Mouse (Mus musculus) embryo, embryonic 10 days (tissue): Measurements from ENCODE around the gene Exoc7.

Source experiments
- DNase-seq: peaks from one replicate; pipeline ENCODE4 v3.0.0-alpha.2; 2015; ENCODE audit warnings: low spot score

Exoc7 gene

GRCm38 (mm10) chr11:116318719-116319659 is 12.0 kb upstream of the Exoc7 start:
- peak; percentile 93 for DNase-seq

GRCm38 (mm10) chr11:116312359-116312758 is 5.3 kb upstream of the Exoc7 start:
- peak; percentile 49 for DNase-seq

- no peak for DNase-seq
Observed at GRCm38 (mm10) chr11:116311169-116311568, 4.1 kb upstream of the Exoc7 start.

DNA sequence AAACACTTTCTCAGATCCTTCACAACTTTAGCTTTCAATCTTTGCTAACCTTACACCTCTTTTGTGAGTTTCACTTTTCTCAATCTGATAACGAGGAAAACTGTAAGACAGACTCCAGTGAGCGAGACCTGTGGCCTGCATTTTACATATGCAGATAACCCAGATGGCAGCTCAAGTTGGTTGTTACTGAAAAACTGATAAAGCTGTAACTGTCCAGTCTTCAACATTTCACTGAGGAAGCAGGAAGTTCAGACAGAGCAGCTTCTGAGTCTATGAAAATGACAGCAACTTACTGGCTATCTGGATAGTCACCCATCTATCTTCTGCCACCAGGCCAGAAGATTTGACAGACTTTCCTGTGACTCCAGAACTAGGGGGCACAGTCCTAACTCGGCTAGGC is 2.6 kb upstream of the Exoc7 start:
- no peak for DNase-seq

- no peak for DNase-seq
Observed at GRCm38 (mm10) chr11:116307762-116308531, 914 bp upstream of the Exoc7 start.

DNA sequence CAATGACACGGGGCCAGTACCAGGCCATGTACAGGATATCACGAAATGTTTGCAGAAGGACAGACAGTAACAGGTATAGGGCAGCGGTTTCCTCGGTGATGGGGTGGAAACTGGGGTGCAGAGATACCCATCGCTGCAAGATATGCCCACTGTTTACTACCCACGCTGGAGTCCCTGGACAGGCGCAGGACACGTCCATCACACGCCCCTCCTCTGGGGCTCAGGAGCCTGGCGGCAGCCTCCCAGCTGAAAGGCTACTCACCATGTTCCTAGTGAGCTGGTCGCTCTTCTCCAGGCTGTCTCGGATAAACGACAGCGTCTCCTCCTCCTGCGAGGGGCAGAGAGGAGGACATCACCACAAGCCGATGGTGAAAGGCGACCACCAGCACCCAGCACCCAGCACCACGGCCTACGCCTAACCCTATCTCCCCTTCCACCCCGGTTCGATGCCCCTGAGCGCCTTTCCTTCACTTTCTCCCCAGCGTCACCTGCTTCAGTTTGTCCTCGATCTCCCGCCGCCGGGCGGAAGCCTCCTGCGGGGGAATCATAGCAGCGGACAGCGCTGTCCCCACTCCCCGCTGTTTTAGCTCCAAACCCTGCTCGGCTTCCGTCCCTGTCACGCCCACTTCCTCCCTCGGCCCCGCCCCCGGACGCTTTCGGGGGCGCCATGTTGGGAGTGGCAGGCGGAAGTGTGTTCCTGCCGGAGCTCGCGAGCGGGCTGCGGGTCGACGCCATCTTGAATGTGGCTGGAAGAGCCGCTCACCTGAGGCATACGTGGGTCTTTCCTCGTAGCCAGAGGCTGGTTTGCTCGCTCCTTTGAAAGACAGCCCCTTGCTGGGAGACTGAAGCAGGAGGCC is 679 bp downstream of the Exoc7 start:
- DNase-seq, result peak; percentile 94

DNA sequence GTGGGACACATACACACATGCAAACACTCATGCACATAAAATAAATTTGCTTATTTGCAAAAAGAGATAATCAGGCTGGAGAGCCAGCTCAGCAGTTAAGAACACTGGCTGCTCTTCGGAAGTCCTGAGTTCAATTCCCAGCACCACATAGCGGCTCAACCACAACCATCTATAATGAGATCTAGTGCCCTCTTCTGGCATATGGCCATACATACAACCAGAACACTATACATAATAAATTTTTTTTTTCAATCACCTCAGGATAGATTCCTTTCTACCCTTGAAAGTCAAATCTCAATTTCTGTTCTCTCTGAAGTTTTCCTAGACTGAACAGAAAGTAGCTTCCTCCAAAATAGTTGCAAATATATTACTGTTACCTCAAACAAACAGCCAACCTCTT is 1.6 kb downstream of the Exoc7 start:
- DNase-seq, result no peak

DNA sequence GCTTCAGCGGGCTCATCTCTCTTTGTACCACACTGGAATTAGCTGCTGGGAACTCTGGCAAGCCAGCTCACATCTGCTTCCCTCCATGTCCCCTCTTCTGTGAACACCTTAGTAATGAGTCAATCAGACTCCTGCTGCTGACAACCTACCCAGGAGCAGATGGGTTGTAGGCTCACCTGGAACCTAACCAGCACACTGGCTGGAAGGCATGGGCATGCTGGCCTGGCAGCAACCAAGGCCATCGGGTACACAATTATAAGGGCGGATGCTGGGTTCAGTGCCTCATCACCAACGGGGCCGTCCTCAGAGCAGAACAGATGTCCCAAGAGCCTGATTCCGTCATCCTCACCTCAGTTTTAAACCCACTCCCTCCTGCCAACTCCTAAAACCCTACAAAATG is 8.4 kb downstream of the Exoc7 start:
- DNase-seq, result no peak

GRCm38 (mm10) chr11:116298221-116298620 is 8.8 kb downstream of the Exoc7 start:
- DNase-seq, result no peak

DNA sequence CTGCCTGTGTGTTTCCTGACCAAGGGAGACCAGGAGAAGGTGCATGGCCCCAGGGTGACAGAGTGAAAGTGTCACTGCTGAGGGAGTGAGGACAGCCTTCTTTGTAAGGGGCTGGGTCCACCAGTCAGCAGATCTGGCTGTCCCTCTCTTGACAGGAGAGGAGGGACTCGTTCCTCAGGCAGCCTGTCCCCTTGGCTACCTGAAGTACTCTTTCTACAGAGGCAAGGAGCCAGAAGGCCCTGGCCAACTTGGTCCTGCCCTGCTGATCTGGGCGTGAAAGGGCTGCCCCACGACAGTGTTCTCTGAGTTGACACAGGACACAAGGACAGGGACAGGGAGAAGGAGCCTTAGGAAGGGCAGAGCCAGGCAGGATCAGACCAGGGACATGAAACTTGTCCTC is 10.0 kb downstream of the Exoc7 start:
- no peak for DNase-seq

DNA sequence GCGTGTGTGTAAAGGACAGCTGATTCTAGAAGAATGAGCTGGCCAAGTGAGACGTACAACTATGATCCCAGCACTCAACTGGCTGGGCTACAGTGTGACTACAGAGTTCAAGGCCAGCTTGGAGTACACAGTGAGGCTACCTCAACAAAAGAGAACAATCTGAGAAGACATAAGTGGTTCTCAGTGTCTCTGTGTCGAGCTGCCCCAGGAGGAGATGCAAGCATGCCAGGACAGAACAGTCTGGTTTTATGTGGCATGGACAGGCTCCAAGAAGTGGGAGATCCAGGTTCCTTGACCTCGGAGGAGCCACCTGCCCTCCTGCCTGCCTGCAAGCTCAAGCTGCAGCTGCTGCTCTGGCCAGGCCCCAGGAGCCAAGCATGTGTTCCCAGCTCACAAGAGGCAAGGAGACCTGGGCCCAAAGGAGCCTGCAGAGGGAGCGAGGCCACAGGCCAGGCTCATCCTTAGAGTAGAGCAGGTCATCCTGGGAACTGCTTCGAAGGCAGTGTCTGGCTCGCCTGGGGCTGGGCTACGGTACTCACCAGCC is 10.8 kb downstream of the Exoc7 start:
- DNase-seq, result no peak

- peak; percentile 92 for DNase-seq
Observed at GRCm38 (mm10) chr11:116294319-116294718, 12.7 kb downstream of the Exoc7 start.

- DNase-seq, result no peak
Observed at GRCm38 (mm10) chr11:116293538-116294137, 13.4 kb downstream of the Exoc7 start.

GRCm38 (mm10) chr11:116292401-116292800 is 14.6 kb downstream of the Exoc7 start:
- no peak for DNase-seq

GRCm38 (mm10) chr11:116290556-116290955 is 16.5 kb downstream of the Exoc7 start:
- no peak for DNase-seq

DNA sequence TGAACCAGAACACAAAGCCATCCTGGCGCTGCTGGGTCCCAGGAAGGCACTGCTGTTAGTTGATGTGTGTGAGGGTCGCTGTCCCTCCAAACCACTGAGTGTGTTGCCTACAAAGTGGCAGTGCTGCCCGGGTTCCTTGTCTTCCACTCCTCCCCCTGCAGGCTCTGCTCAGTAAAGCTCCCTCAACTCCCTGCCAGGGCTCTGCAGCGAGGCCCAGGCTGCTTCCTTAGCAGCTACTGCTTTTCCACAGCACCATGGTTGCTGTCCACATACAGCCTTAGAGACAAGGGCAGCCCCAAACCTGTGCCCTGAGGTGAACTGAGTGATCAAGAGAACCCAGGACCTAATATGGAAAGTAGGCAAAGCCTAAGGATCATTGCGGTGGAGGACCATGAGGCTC is 19.7 kb downstream of the Exoc7 start:
- DNase-seq, result no peak

- no peak for DNase-seq
Observed at GRCm38 (mm10) chr11:116285770-116286191, 21.3 kb downstream of the Exoc7 start.

DNA sequence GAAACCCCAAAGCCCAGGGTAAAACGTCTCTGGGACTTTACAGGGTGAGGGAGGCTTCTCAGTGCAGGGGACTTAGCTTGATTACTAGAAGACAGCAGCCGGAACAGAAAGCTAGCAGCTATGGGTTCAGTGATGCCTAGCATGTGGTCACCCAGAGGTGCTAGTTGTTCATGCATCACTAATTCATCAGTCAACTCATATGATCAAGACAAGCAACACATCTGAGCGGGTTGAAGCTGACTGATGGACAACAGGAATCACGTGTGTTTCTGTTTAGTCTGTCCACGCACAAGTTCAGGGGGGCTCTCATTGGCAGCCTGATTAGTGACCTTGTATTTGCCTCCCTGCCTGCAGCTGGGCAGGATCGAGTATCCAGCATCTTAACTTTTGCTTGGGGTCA is 23.1 kb downstream of the Exoc7 start:
- no peak for DNase-seq

- no peak for DNase-seq
Observed at GRCm38 (mm10) chr11:116282912-116283521, 24.0 kb downstream of the Exoc7 start.

GRCm38 (mm10) chr11:116282089-116282488 is 24.9 kb downstream of the Exoc7 start:
- peak; percentile 49 for DNase-seq

DNA sequence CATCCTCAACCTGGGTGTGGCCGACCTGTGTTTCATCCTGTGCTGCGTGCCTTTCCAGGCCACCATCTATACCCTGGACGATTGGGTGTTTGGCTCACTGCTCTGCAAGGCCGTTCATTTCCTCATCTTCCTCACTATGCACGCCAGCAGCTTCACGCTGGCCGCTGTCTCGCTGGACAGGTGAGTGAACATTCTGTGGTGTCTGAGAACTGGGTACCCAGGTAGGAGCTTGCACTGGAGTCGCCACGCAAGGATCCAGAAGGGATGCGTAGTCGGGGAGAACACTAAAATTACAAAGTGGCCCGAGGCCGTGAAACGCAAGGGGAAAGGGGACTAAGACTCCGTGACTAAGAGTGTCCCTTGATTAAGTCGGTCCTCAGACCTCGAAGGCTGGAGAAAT is 25.4 kb downstream of the Exoc7 start:
- DNase-seq, result no peak
